Mouse (Mus musculus) megakaryocyte, embryonic 14.5 days (primary cell): ENCODE results near the gene Mrpl55.

ENCODE experiments used
- FLI1 ChIP-seq: IDR thresholded peaks from 2 replicates; pipeline ENCODE4 v1.6.1; 2012; ENCODE audit warnings: low read length, inconsistent platforms, mixed read lengths
- GATA1 ChIP-seq: IDR thresholded peaks from 3 replicates; pipeline ENCODE4 v1.6.1; 2012; ENCODE audit warnings: mixed read lengths, low read length, inconsistent platforms, borderline replicate concordance

DNA sequence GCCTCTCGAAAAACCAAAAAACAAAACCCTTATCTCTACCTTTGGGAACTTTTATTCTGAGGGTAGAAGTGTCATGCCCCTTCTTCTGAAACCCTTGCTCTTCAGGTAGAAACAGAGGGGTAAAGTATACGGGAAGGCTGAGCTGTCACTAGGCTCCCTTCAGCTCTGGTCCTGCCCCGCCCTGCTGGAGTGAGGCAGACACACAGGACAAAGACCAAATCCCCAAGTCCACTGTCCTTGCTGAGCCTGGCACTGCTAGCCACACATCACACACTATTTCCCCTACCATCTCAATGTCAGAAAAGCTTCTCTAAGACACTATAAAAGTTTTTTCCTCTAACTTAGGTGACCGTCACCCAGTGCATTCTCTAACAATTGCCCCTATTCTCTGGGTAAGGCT is 20.0 kb downstream of the Mrpl55 start:
- no peak for TF ChIP-seq GATA1
- no peak for TF ChIP-seq FLI1
